Mouse (Mus musculus) lung, postnatal 0 days (tissue): ENCODE measurements around the gene Lamc3. TPM values are rescaled to one million over a fixed set of nuclear protein-coding genes. Genes with fewer than 3 reads are reported as not detected.
A peak's percentile ranks its signal among the peaks of the same experiment; 100 is the strongest.

Source experiments
- ATAC-seq: fragments of 200-750 bp; cut with Nextera tagmentation; 2 replicates; pipeline ENCODE4 v1.8.0; 2017; ENCODE audit warnings: moderate library complexity
- DNase-seq: peaks from one replicate; pipeline ENCODE4 v3.0.0-alpha.2; 2016; ENCODE audit warnings: low spot score
- H3K27ac ChIP-seq: fragments of 300-500 bp; sonication (generic); 2 replicates; pipeline ENCODE4 v1.5.1; 2014; ENCODE audit warnings: antibody characterized with exemption, mild to moderate bottlenecking, low read length, mixed read lengths
- H3K27me3 ChIP-seq: fragments of 300-500 bp; sonication (generic); replicated peaks from 2 replicates; pipeline ENCODE4 v1.6.1; 2014; ENCODE audit warnings: low read length, mixed read lengths; ENCODE audit not compliant: insufficient read depth
- H3K36me3 ChIP-seq: fragments of 300-500 bp; sonication (generic); 2 replicates; pipeline ENCODE4 v1.6.1; 2014; ENCODE audit warnings: low read length, mixed read lengths; ENCODE audit not compliant: insufficient read depth
- H3K4me1 ChIP-seq: fragments of 300-500 bp; sonication (generic); 2 replicates; pipeline ENCODE4 v1.6.1; 2014; ENCODE audit warnings: antibody characterized with exemption, low read depth, low read length, mixed read lengths; ENCODE audit not compliant: insufficient read depth
- H3K4me2 ChIP-seq: fragments of 300-500 bp; sonication (generic); replicated peaks from 2 replicates; pipeline ENCODE4 v1.6.1; 2014; ENCODE audit warnings: low read depth, mild to moderate bottlenecking, low read length, moderate library complexity, mixed read lengths
- H3K4me3 ChIP-seq: fragments of 300-500 bp; sonication (generic); 2 replicates; pipeline ENCODE4 v1.5.1; 2014; ENCODE audit warnings: low read depth, low read length
- H3K9ac ChIP-seq: fragments of 300-500 bp; sonication (generic); replicated peaks from 2 replicates; pipeline ENCODE4 v1.6.1; 2014; ENCODE audit warnings: low read depth, mild to moderate bottlenecking
- H3K9me3 ChIP-seq: fragments of 300-500 bp; sonication (generic); 2 replicates; pipeline ENCODE4 v1.6.1; 2016; ENCODE audit warnings: low read length, mixed read lengths
- CTCF ChIP-seq: IDR thresholded peaks from 2 replicates; pipeline ENCODE4 v1.5.1; 2016; ENCODE audit warnings: antibody characterized with exemption, mild to moderate bottlenecking
- EP300 ChIP-seq: IDR thresholded peaks from 2 replicates; pipeline ENCODE4 v1.6.1; 2016; ENCODE audit warnings: antibody characterized with exemption, mild to moderate bottlenecking, control low read depth
- WGBS: fragments of 180-500 bp; shearing (Covaris S2); extraction: QIAGEN DNeasy Blood & Tissue Kit; methylation state at CpG from one replicate; pipeline ENCODE4 v1.1.7; 2014; 5-methylcytosine and 5-hydroxymethylcytosine counted together
- polyA plus RNA-seq: library from polyadenylated mRNA; unstranded; fragments of >200 nt; fragmentation: Nextera tagmentation; extraction: Ambion mirVana; gene quantifications from 2 replicates; pipeline ENCODE4 v1.2.1, GENCODE M21; 2015

The Lamc3 gene
- polyA plus RNA-seq: 2.9 and 3.4 TPM in 2 replicates

- Histone ChIP-seq H3K9ac (no peak within 1 kb of the TSS), H3K4me1 (no peaks in the 10 kb centered on the region), H3K4me2 (peak within 1 kb of the TSS; percentile 43), H3K27ac (no peak within 1 kb of the TSS), H3K36me3 (no peaks in the 10 kb centered on the region), H3K27me3 (peaks cover 19% of the 10 kb centered on the region), H3K9me3 (no peaks in the 10 kb centered on the region), H3K4me3 (peak within 1 kb of the TSS; percentile 23)
- DNase-seq: peak; percentile 65
- TF ChIP-seq CTCF (peak; percentile 88), EP300 (no peak)
- 6% methylated on average over 26 of the region's 26 CpGs for WGBS
- ATAC-seq: peak; percentile 67
Measured at GRCm38 (mm10) chr2:31887030-31887429, at the start of gene Lamc3. Gene Lamc3, plus strand, starts transcription at chr2:31887291.

GRCm38 (mm10) chr2:31838868-31839267, 48.2 kb upstream of the Lamc3 start:
- H3K9ac ChIP-seq: no peak overlapping the region
- no peaks in the 10 kb centered on the region for H3K9me3 ChIP-seq
- no peaks in the 10 kb centered on the region for H3K36me3 ChIP-seq
- no peaks in the 10 kb centered on the region for H3K4me1 ChIP-seq
- TF ChIP-seq EP300: no peak
- H3K27me3 ChIP-seq: peaks cover 8% of the 10 kb centered on the region; the same call in 1 of the 2 replicates
- ATAC-seq (no peak), DNase-seq (no peak)
- H3K4me2 ChIP-seq: no peak overlapping the region
- H3K4me3 ChIP-seq: no peak overlapping the region
- no peak overlapping the region for H3K27ac ChIP-seq
- 67% methylated on average over 1 of the region's 1 CpGs for WGBS

GRCm38 (mm10) chr2:31844729-31845136, 42.4 kb upstream of the Lamc3 start:
- Histone ChIP-seq H3K27ac (no peak overlapping the region), H3K27me3 (peaks cover 42% of the 10 kb centered on the region), H3K4me1 (peaks cover 10% of the 10 kb centered on the region; the same call in 1 of the 2 replicates), H3K36me3 (no peaks in the 10 kb centered on the region), H3K9me3 (no peaks in the 10 kb centered on the region), H3K4me3 (no peak overlapping the region), H3K9ac (no peak overlapping the region), H3K4me2 (no peak overlapping the region)
- ATAC-seq (peak; percentile 38; the same call in 1 of the 2 replicates), DNase-seq (no peak)
- 5% methylated on average over 10 of the region's 10 CpGs for WGBS
- no peak for TF ChIP-seq EP300
- no peak for TF ChIP-seq CTCF

- TF ChIP-seq EP300 (no peak), CTCF (no peak)
- no peaks in the 10 kb centered on the region for H3K9me3 ChIP-seq
- ATAC-seq (no peak), DNase-seq (no peak)
- H3K4me1 ChIP-seq: peaks cover 10% of the 10 kb centered on the region; the same call in 1 of the 2 replicates
- 6% methylated on average over 26 of the region's 26 CpGs for WGBS
- H3K4me3 ChIP-seq: peak overlapping the region; percentile 48
- no peak overlapping the region for H3K27ac ChIP-seq
- no peak overlapping the region for H3K9ac ChIP-seq
- peaks cover 42% of the 10 kb centered on the region for H3K27me3 ChIP-seq
- no peaks in the 10 kb centered on the region for H3K36me3 ChIP-seq
- peak overlapping the region; percentile 79 for H3K4me2 ChIP-seq
Measured at GRCm38 (mm10) chr2:31845512-31845895, 41.6 kb upstream of the Lamc3 start.

GRCm38 (mm10) chr2:31845896-31846691, 41.0 kb upstream of the Lamc3 start, which contains the start of gene Fibcd1:
Gene Fibcd1, minus strand, starts transcription at chr2:31846005.
- H3K9ac ChIP-seq: no peak within 1 kb of the TSS
- H3K4me2 ChIP-seq: peak within 1 kb of the TSS; percentile 79
- H3K27ac ChIP-seq: no peak within 1 kb of the TSS
- no peak for DNase-seq
- no peak for ATAC-seq
- WGBS: 1% methylated on average over 56 of the region's 88 CpGs
- H3K27me3 ChIP-seq: peaks cover 42% of the 10 kb centered on the region
- H3K4me3 ChIP-seq: peak within 1 kb of the TSS; percentile 48
- no peaks in the 10 kb centered on the region for H3K36me3 ChIP-seq
- no peaks in the 10 kb centered on the region for H3K9me3 ChIP-seq
- H3K4me1 ChIP-seq: peaks cover 10% of the 10 kb centered on the region; the same call in 1 of the 2 replicates
- TF ChIP-seq CTCF: no peak
- no peak for TF ChIP-seq EP300

GRCm38 (mm10) chr2:31846692-31847660, 40.1 kb upstream of the Lamc3 start:
- 5% methylated on average over 31 of the region's 35 CpGs for WGBS
- Histone ChIP-seq H3K9me3 (no peaks in the 10 kb centered on the region), H3K27me3 (peaks cover 40% of the 10 kb centered on the region), H3K4me2 (peak overlapping the region; percentile 79), H3K27ac (no peak overlapping the region), H3K4me3 (peak overlapping the region; percentile 48), H3K4me1 (peaks cover 10% of the 10 kb centered on the region; the same call in 1 of the 2 replicates), H3K36me3 (no peaks in the 10 kb centered on the region), H3K9ac (no peak overlapping the region)
- TF ChIP-seq EP300 (no peak), CTCF (no peak)
- DNase-seq (no peak), ATAC-seq (no peak)
